Mouse (Mus musculus) skeletal muscle tissue, postnatal 0 days (tissue): Measurements from ENCODE around the gene Iglon5. TPM values are rescaled to one million over a fixed set of nuclear protein-coding genes. Genes with fewer than 3 reads are reported as not detected.

Source experiments
- microRNA-seq, 2 experiments: library from miRNA; unstranded; fragments of <30 nt; microRNA quantifications; one replicate each; pipeline ENCODE4; 2016
- polyA plus RNA-seq: library from polyadenylated mRNA; unstranded; fragments of >200 nt; fragmentation: Nextera tagmentation; extraction: Ambion mirVana; gene quantifications from 2 replicates; pipeline ENCODE4 v1.2.1, GENCODE M21; 2015

Gene Iglon5
- polyA plus RNA-seq: 0.09 TPM in 1 of 2 replicates, not detected in the other

DNA sequence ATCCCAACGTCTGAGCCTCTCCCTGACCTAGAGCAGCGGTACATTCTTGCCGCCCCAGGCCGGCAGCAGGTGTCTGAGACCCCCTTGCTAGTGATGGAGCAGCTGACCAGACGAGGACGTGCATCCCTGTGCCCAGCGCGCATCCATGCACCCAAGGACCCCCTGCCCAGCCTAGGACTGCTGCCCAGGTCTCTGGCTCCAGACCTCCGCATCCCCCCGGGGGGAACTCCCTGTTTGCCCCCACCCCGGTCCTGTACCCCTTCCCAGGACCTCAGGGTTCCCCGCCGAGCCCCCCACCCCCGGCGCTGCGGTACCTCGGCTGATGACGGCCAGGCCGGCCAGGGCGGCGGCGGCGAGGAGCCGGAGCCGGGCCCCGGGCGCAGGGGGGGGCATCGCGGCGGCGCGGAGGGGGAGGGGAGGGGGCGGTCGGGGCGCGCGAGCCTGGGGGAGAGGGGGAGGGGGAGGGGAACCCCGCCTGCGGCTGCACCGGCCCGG is at the start of gene Iglon5:
Gene Iglon5 (minus strand): TSS at position 445 of the 495 bp plus-strand sequence.

GRCm38 (mm10) chr7:43462851-43463250 is 27.0 kb downstream of the Iglon5 start, which contains the start of gene Vsig10l:
TSS of gene Vsig10l (plus strand) at chr7:43463151.

GRCm38 (mm10) chr7:43443917-43444293 is 46.0 kb downstream of the Iglon5 start, which contains the start of the genes Etfb and Gm45233:
TSS of gene Etfb (plus strand) at chr7:43444083.
TSS of gene Gm45233 (plus strand) at chr7:43444128.

GRCm38 (mm10) chr7:43440482-43440881 is 49.4 kb downstream of the Iglon5 start, which contains the start of gene Cldnd2:
TSS of gene Cldnd2 (plus strand) at chr7:43440782.

GRCm38 (mm10) chr7:43436341-43437255 is 53.3 kb downstream of the Iglon5 start, which contains the start of gene Nkg7:
TSS of gene Nkg7 (plus strand) at chr7:43437073.

DNA sequence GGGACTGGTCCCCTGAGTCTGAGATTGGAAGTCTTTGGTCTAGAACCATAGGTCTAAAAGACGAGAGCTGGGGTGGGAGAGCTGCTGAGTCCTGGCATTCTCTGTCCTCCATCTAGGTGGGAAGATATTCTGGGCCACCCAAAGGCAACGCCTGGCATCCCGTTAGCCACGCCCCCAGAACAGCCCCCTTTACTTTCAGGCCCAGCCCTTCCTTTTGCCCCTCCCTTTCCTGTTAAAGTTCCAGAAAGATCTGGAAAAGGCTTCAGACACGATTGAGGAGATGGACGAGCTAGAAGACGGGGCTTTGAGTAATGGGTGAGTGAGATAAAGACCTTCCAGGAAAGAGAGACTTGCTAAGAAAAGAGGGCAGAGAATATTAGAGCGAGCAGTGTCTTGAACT is 62.5 kb downstream of the Iglon5 start, which contains the start of gene Lim2:
Gene Lim2 (plus strand): TSS at position 265 of the 400 bp plus-strand sequence.

Small RNA genes within 50 kb of the gene (microRNA-seq; reads per million reads assigned to microRNA genes)
- 1.4 to 1.5 reads per million in 2 experiments for gene Mir7051

Other genes with a start within 250 kb of the Iglon5 start
- 9.5 and 10.8 TPM in 2 replicates for gene Zfp715, start 176.8 kb downstream of the Iglon5 start, polyA plus RNA-seq
- gene Siglecf, start 138.7 kb downstream of the Iglon5 start, polyA plus RNA-seq: 0.18 and 0.26 TPM in 2 replicates
- 0.04 and 0.13 TPM in 2 replicates for gene Siglecg, start 81.9 kb downstream of the Iglon5 start, polyA plus RNA-seq
- gene Lim2, start 62.4 kb downstream of the Iglon5 start, polyA plus RNA-seq: not detected in 2 replicates
- 0.36 and 0.57 TPM in 2 replicates for gene Nkg7, start 53.0 kb downstream of the Iglon5 start, polyA plus RNA-seq
- not detected in 2 replicates for gene Cldnd2, start 49.3 kb downstream of the Iglon5 start, polyA plus RNA-seq
- 797 TPM in 2 replicates for gene Etfb, start 46.0 kb downstream of the Iglon5 start, polyA plus RNA-seq
- gene Gm45233, start 45.9 kb downstream of the Iglon5 start, polyA plus RNA-seq: not detected in 2 replicates
- 3.4 and 4.3 TPM in 2 replicates for gene Vsig10l, start 26.9 kb downstream of the Iglon5 start, polyA plus RNA-seq
- gene 4931406B18Rik, start 15.9 kb upstream of the Iglon5 start, polyA plus RNA-seq: not detected in 2 replicates
- gene Cd33, start 54.4 kb upstream of the Iglon5 start, polyA plus RNA-seq: 2.8 and 3.1 TPM in 2 replicates
- gene Zfp658, start 72.2 kb upstream of the Iglon5 start, polyA plus RNA-seq: 0.95 and 1.0 TPM in 2 replicates
- gene Zfp719, start 89.5 kb upstream of the Iglon5 start, polyA plus RNA-seq: 3.7 and 4.3 TPM in 2 replicates
- not detected in 2 replicates for gene Zfp819, start 117.1 kb upstream of the Iglon5 start, polyA plus RNA-seq
- not detected in 2 replicates for gene Ceacam18, start 144.6 kb upstream of the Iglon5 start, polyA plus RNA-seq
- gene Siglece, start 170.1 kb upstream of the Iglon5 start, polyA plus RNA-seq: 0.77 and 0.99 TPM in 2 replicates
- gene Ctu1, start 181.9 kb upstream of the Iglon5 start, polyA plus RNA-seq: 3.7 and 4.7 TPM in 2 replicates
- gene Klk14, start 200.3 kb upstream of the Iglon5 start, polyA plus RNA-seq: not detected in 2 replicates
- gene Klk13, start 222.5 kb upstream of the Iglon5 start, polyA plus RNA-seq: 0.74 TPM in 1 of 2 replicates, not detected in the other